Mouse (Mus musculus): ENCODE results near the gene E2f4. TPM values are rescaled to one million over a fixed set of nuclear protein-coding genes. Genes with fewer than 3 reads are reported as not detected.
A peak's percentile ranks its signal among the peaks of the same experiment; 100 is the strongest.

The E2f4 gene
- total and polyA plus RNA-seq, 3 experiments = 97.9 to 313 (median 98.5) TPM

- Histone ChIP-seq H3K9me3 (replicated peaks; ENCODE audit: insufficient read depth, low read length) (no peaks in the 10 kb centered on the region), H3K9ac (ENCODE audit: control insufficient read depth, low read depth, low read length, poor library complexity, severe bottlenecking) (peak overlapping the region; percentile 96), H3K79me2 (ENCODE audit: control insufficient read depth, insufficient read depth, low read length, poor library complexity) (no peaks in the 10 kb centered on the region; the same call in 1 of the 2 replicates), H3K36me3 (ENCODE audit: control insufficient read depth in 1 of 2, insufficient read depth in 2 of 2, low read length in 2 of 2) (peaks cover 0 to 10% of the 10 kb centered on the region in 2 experiments; a peak in 2 of 4 replicates), H3K4me1 (ENCODE audit: control insufficient read depth in 1 of 2, insufficient read depth in 2 of 2, low read length in 2 of 2) (peaks cover 7 to 16% of the 10 kb centered on the region in 2 experiments), H3K27ac (ENCODE audit: control insufficient read depth, low read depth, low read length) (peak overlapping the region; percentile 44; the same call in 1 of the 2 replicates), H3K4me3 (ENCODE audit: control insufficient read depth in 1 of 2, insufficient read depth in 1 of 2, low read depth in 2 of 2, low read length in 2 of 2) (peak overlapping the region; percentile 74 to 81), H3K27me3 (ENCODE audit: control insufficient read depth in 1 of 2, insufficient read depth in 2 of 2, low read length in 2 of 2) (no peaks in the 10 kb centered on the region)
- DNase-seq (ENCODE audit: low read depth, low spot score) = no peak
- TF ChIP-seq TCF12 (IDR thresholded peaks at IDR 0.05; ENCODE audit: low read depth, low read length) = no peak
- 0 out of 4 replicates have a peak, but pooled peaks of 1 of the 2 experiments have one; percentile 13 for TF ChIP-seq POLR2A (IDR thresholded peaks at IDR 0.05; ENCODE audit: control insufficient read depth in 1 of 2, insufficient read depth in 1 of 2, low read depth in 1 of 2, low read length in 2 of 2, poor library complexity in 1 of 2)
These were observed 27.2 kb upstream of the E2f4 start for GRCm38 (mm10) chr8:105270101-105270915.

GRCm38 (mm10) chr8:105270916-105271186 lies 26.6 kb upstream of the E2f4 start:
- H3K27ac ChIP-seq (ENCODE audit: control insufficient read depth, low read depth, low read length) = no peak overlapping the region
- no peaks in the 10 kb centered on the region; the same call in 1 of the 2 replicates for H3K79me2 ChIP-seq (ENCODE audit: control insufficient read depth, insufficient read depth, low read length, poor library complexity)
- no peak overlapping the region for H3K9ac ChIP-seq (ENCODE audit: control insufficient read depth, low read depth, low read length, poor library complexity, severe bottlenecking)
- peaks cover 0 to 10% of the 10 kb centered on the region in 2 experiments; a peak in 2 of 4 replicates for H3K36me3 ChIP-seq (ENCODE audit: control insufficient read depth in 1 of 2, insufficient read depth in 2 of 2, low read length in 2 of 2)
- H3K27me3 ChIP-seq (ENCODE audit: control insufficient read depth in 1 of 2, insufficient read depth in 2 of 2, low read length in 2 of 2) = no peaks in the 10 kb centered on the region
- no peak for DNase-seq (ENCODE audit: low read depth, low spot score)
- TF ChIP-seq GABPA (IDR thresholded peaks at IDR 0.05; ENCODE audit: low read depth, low read length) = no peak
- TF ChIP-seq POLR2AphosphoS5 (IDR thresholded peaks at IDR 0.05; ENCODE audit: borderline replicate concordance, low read depth, low read length) = no peak
- TF ChIP-seq MAZ (IDR thresholded peaks at IDR 0.05; ENCODE audit: low read depth, low read length) = no peak
- no peak for TF ChIP-seq RAD21 (IDR thresholded peaks at IDR 0.05; ENCODE audit: low read depth, low read length)
- no peak for TF ChIP-seq BHLHE40 (IDR thresholded peaks at IDR 0.05; ENCODE audit: borderline replicate concordance, low read depth, low read length)
- TF ChIP-seq RCOR1 (IDR thresholded peaks at IDR 0.05; ENCODE audit: low read depth, low read length) = no peak
- no peak for TF ChIP-seq NELFE (IDR thresholded peaks at IDR 0.05; ENCODE audit: low read depth, low read length)
- no peak for TF ChIP-seq CHD1 (IDR thresholded peaks at IDR 0.05; ENCODE audit: low read depth, low read length)
- no peak for TF ChIP-seq ZKSCAN1 (IDR thresholded peaks at IDR 0.05; ENCODE audit: low read depth, low read length)
- no peak for TF ChIP-seq MYB (IDR thresholded peaks at IDR 0.05; ENCODE audit: low read depth, low read length)
- TF ChIP-seq NRF1 (IDR thresholded peaks at IDR 0.05; ENCODE audit: insufficient read depth, low read depth, low read length, poor library complexity, severe bottlenecking) = no peak
- no peak for TF ChIP-seq JUND (IDR thresholded peaks at IDR 0.05; ENCODE audit: low read depth, low read length)
- TF ChIP-seq ELF1 (IDR thresholded peaks at IDR 0.05; ENCODE audit: low read depth, low read length) = no peak
- no peak for TF ChIP-seq MXI1 (IDR thresholded peaks at IDR 0.05; ENCODE audit: low read depth, low read length)
- TF ChIP-seq UBTF (IDR thresholded peaks at IDR 0.05; ENCODE audit: borderline replicate concordance, insufficient read depth, low read depth, low read length) = no peak
- no peak for TF ChIP-seq EP300 (IDR thresholded peaks at IDR 0.05; ENCODE audit: low read depth in 1 of 2, low read length in 2 of 2)
- H3K4me1 ChIP-seq (ENCODE audit: control insufficient read depth in 1 of 2, insufficient read depth in 2 of 2, low read length in 2 of 2) = peaks cover 7 to 12% of the 10 kb centered on the region in 2 experiments
- H3K4me3 ChIP-seq (ENCODE audit: control insufficient read depth in 1 of 2, insufficient read depth in 1 of 2, low read depth in 2 of 2, low read length in 2 of 2) = no peak overlapping the region
- no peaks in the 10 kb centered on the region for H3K9me3 ChIP-seq (replicated peaks; ENCODE audit: insufficient read depth, low read length)
